Mouse (Mus musculus) limb, embryonic 12.5 days (tissue): ENCODE results near the gene Adra1d. TPM values are rescaled to one million over a fixed set of nuclear protein-coding genes. Genes with fewer than 3 reads are reported as not detected.

Source experiments
- ATAC-seq: fragments of 200-750 bp; cut with Nextera tagmentation; 2 replicates; pipeline ENCODE4 v1.8.0; 2017; ENCODE audit warnings: low read depth, moderate TSS enrichment; ENCODE audit not compliant: insufficient number of reproducible peaks, insufficient read depth, low FRiP score, low TSS enrichment
- H3K27ac ChIP-seq: fragments of 300-500 bp; sonication (generic); 2 replicates; pipeline ENCODE4 v1.5.1; 2016; ENCODE audit warnings: mild to moderate bottlenecking, moderate library complexity
- H3K27me3 ChIP-seq: fragments of 300-500 bp; sonication (generic); 2 replicates; pipeline ENCODE4 v1.6.1; 2016; ENCODE audit warnings: mild to moderate bottlenecking, moderate library complexity
- H3K36me3 ChIP-seq: fragments of 300-500 bp; sonication (generic); 2 replicates; pipeline ENCODE4 v1.6.1; 2016; ENCODE audit warnings: mild to moderate bottlenecking, moderate library complexity
- H3K4me1 ChIP-seq: fragments of 300-500 bp; sonication (generic); replicated peaks from 2 replicates; pipeline ENCODE4 v1.6.1; 2016
- H3K4me2 ChIP-seq: fragments of 300-500 bp; sonication (generic); 2 replicates; pipeline ENCODE4 v1.6.1; 2016; ENCODE audit warnings: mild to moderate bottlenecking, moderate library complexity
- H3K4me3 ChIP-seq: fragments of 300-500 bp; sonication (generic); replicated peaks from 2 replicates; pipeline ENCODE4 v1.5.1; 2016; ENCODE audit warnings: mild to moderate bottlenecking
- H3K9ac ChIP-seq: fragments of 300-500 bp; sonication (generic); replicated peaks from 2 replicates; pipeline ENCODE4 v1.6.1; 2016; ENCODE audit warnings: mild to moderate bottlenecking, moderate library complexity
- H3K9me3 ChIP-seq: fragments of 300-500 bp; sonication (generic); 2 replicates; pipeline ENCODE4 v1.6.1; 2016; ENCODE audit warnings: mild to moderate bottlenecking, moderate library complexity
- whole genome bisulfite sequencing: fragments of 180-500 bp; shearing (Covaris S2); methylation state at CpG from one replicate; pipeline ENCODE4 v1.1.7; 2016; 5-methylcytosine and 5-hydroxymethylcytosine counted together
- polyA plus RNA-seq: library from polyadenylated mRNA; unstranded; fragments of >200 nt; fragmentation: Nextera tagmentation; extraction: Ambion mirVana; gene quantifications from 2 replicates; pipeline ENCODE4 v1.2.1, GENCODE M21; 2016

Adra1d gene
- polyA plus RNA-seq, 1 experiment from 2014 or later: not detected

- no peaks in the 10 kb centered on the region for H3K4me1 ChIP-seq
- ATAC-seq: no peak
- no peak overlapping the region for H3K4me2 ChIP-seq
- no peak overlapping the region for H3K4me3 ChIP-seq
- H3K36me3 ChIP-seq: no peaks in the 10 kb centered on the region
- 79% methylated on average over 7 of the region's 7 CpGs for WGBS
- no peaks in the 10 kb centered on the region; the same call in 1 of the 2 replicates for H3K27me3 ChIP-seq
- no peak overlapping the region for H3K9ac ChIP-seq
- no peaks in the 10 kb centered on the region for H3K9me3 ChIP-seq
- no peak overlapping the region for H3K27ac ChIP-seq
These were observed 23.7 kb downstream of the Adra1d start for GRCm38 (mm10) chr2:131538341-131538740.

- 87% methylated on average over 5 of the region's 5 CpGs for WGBS
- H3K4me2 ChIP-seq: no peak overlapping the region
- no peak for ATAC-seq
- H3K9me3 ChIP-seq: no peaks in the 10 kb centered on the region
- H3K36me3 ChIP-seq: no peaks in the 10 kb centered on the region
- H3K4me3 ChIP-seq: no peak overlapping the region
- H3K27me3 ChIP-seq: no peaks in the 10 kb centered on the region; the same call in 1 of the 2 replicates
- H3K9ac ChIP-seq: no peak overlapping the region
- no peaks in the 10 kb centered on the region for H3K4me1 ChIP-seq
- H3K27ac ChIP-seq: no peak overlapping the region
These were observed 26.9 kb downstream of the Adra1d start for GRCm38 (mm10) chr2:131535168-131535567.

- H3K9ac ChIP-seq: no peak overlapping the region
- H3K4me1 ChIP-seq: no peaks in the 10 kb centered on the region
- peaks cover 1% of the 10 kb centered on the region; the same call in 1 of the 2 replicates for H3K36me3 ChIP-seq
- H3K27me3 ChIP-seq: no peaks in the 10 kb centered on the region
- WGBS: 86% methylated on average over 7 of the region's 7 CpGs
- H3K4me3 ChIP-seq: no peak overlapping the region
- no peaks in the 10 kb centered on the region for H3K9me3 ChIP-seq
- no peak overlapping the region for H3K4me2 ChIP-seq
- ATAC-seq: no peak
- no peak overlapping the region for H3K27ac ChIP-seq
These were observed 30.8 kb downstream of the Adra1d start for GRCm38 (mm10) chr2:131531271-131531670.

- Histone ChIP-seq H3K9ac (no peak overlapping the region), H3K27ac (no peak overlapping the region), H3K4me3 (no peak overlapping the region), H3K36me3 (peaks cover 8% of the 10 kb centered on the region; the same call in 1 of the 2 replicates), H3K4me2 (no peak overlapping the region), H3K9me3 (no peaks in the 10 kb centered on the region), H3K4me1 (no peaks in the 10 kb centered on the region), H3K27me3 (no peaks in the 10 kb centered on the region)
- ATAC-seq: no peak
- WGBS: 20% methylated on average over 9 of the region's 9 CpGs
These were observed 31.5 kb downstream of the Adra1d start for GRCm38 (mm10) chr2:131530623-131531008.

GRCm38 (mm10) chr2:131529898-131530622 is 32.0 kb downstream of the Adra1d start:
- Histone ChIP-seq H3K4me1 (no peaks in the 10 kb centered on the region), H3K27ac (no peak overlapping the region), H3K9me3 (no peaks in the 10 kb centered on the region), H3K4me3 (no peak overlapping the region), H3K4me2 (no peak overlapping the region), H3K27me3 (no peaks in the 10 kb centered on the region), H3K9ac (no peak overlapping the region), H3K36me3 (peaks cover 13% of the 10 kb centered on the region)
- WGBS: 38% methylated on average over 11 of the region's 11 CpGs
- ATAC-seq: no peak

GRCm38 (mm10) chr2:131527061-131527460 is 35.0 kb downstream of the Adra1d start:
- H3K27ac ChIP-seq: no peak overlapping the region
- no peaks in the 10 kb centered on the region; the same call in 1 of the 2 replicates for H3K4me1 ChIP-seq
- peaks cover 29% of the 10 kb centered on the region for H3K36me3 ChIP-seq
- H3K4me2 ChIP-seq: no peak overlapping the region
- no peaks in the 10 kb centered on the region for H3K9me3 ChIP-seq
- no peak overlapping the region for H3K9ac ChIP-seq
- no peaks in the 10 kb centered on the region for H3K27me3 ChIP-seq
- no peak overlapping the region for H3K4me3 ChIP-seq
- no peak for ATAC-seq
- 42% methylated on average over 3 of the region's 3 CpGs for WGBS

- H3K4me3 ChIP-seq: no peak overlapping the region
- H3K9ac ChIP-seq: no peak overlapping the region
- peaks cover 78% of the 10 kb centered on the region for H3K36me3 ChIP-seq
- H3K4me2 ChIP-seq: no peak overlapping the region
- 94% methylated on average over 19 of the region's 19 CpGs for WGBS
- no peaks in the 10 kb centered on the region; the same call in 1 of the 2 replicates for H3K4me1 ChIP-seq
- H3K9me3 ChIP-seq: no peaks in the 10 kb centered on the region
- no peak for ATAC-seq
- H3K27me3 ChIP-seq: no peaks in the 10 kb centered on the region
- H3K27ac ChIP-seq: no peak overlapping the region
These were observed 41.3 kb downstream of the Adra1d start for GRCm38 (mm10) chr2:131520743-131521142.

GRCm38 (mm10) chr2:131518790-131519189 is 43.3 kb downstream of the Adra1d start:
- Histone ChIP-seq H3K36me3 (peaks cover 76% of the 10 kb centered on the region), H3K9me3 (no peaks in the 10 kb centered on the region), H3K4me3 (no peak overlapping the region), H3K4me1 (peaks cover 4% of the 10 kb centered on the region; the same call in 1 of the 2 replicates), H3K9ac (no peak overlapping the region), H3K4me2 (no peak overlapping the region), H3K27me3 (no peaks in the 10 kb centered on the region), H3K27ac (no peak overlapping the region)
- ATAC-seq: no peak
- 61% methylated on average over 3 of the region's 3 CpGs for WGBS

- Histone ChIP-seq H3K4me3 (no peak overlapping the region), H3K9ac (no peak overlapping the region), H3K27me3 (no peaks in the 10 kb centered on the region), H3K27ac (no peak overlapping the region), H3K4me2 (no peak overlapping the region), H3K4me1 (peaks cover 4% of the 10 kb centered on the region; the same call in 1 of the 2 replicates), H3K9me3 (no peaks in the 10 kb centered on the region), H3K36me3 (peaks cover 81% of the 10 kb centered on the region)
- WGBS: 91% methylated on average over 4 of the region's 4 CpGs
- ATAC-seq: no peak
These were observed 44.5 kb downstream of the Adra1d start for GRCm38 (mm10) chr2:131517550-131517949.

- WGBS: 80% methylated on average over 4 of the region's 4 CpGs
- no peaks in the 10 kb centered on the region for H3K9me3 ChIP-seq
These were observed 47.9 kb downstream of the Adra1d start for GRCm38 (mm10) chr2:131514055-131514621.

GRCm38 (mm10) chr2:131513477-131513876 is 48.6 kb downstream of the Adra1d start:
- Histone ChIP-seq H3K4me2 (no peak overlapping the region), H3K27me3 (no peaks in the 10 kb centered on the region), H3K4me3 (no peak overlapping the region), H3K27ac (no peak overlapping the region), H3K36me3 (peaks cover 51% of the 10 kb centered on the region), H3K9ac (no peak overlapping the region), H3K4me1 (peaks cover 26% of the 10 kb centered on the region), H3K9me3 (no peaks in the 10 kb centered on the region)
- WGBS: 42% methylated on average over 2 of the region's 2 CpGs
- no peak for ATAC-seq

More at GRCm38 (mm10) chr2:131514055-131514621, 47.9 kb downstream of the Adra1d start:
- H3K36me3 ChIP-seq: peaks cover 57% of the 10 kb centered on the region
- H3K9ac ChIP-seq: no peak overlapping the region
- H3K27me3 ChIP-seq: no peaks in the 10 kb centered on the region
- H3K4me1 ChIP-seq: peaks cover 20% of the 10 kb centered on the region
- no peak overlapping the region for H3K27ac ChIP-seq
- H3K4me3 ChIP-seq: no peak overlapping the region
- ATAC-seq: no peak
- no peak overlapping the region for H3K4me2 ChIP-seq
